26 mouse cellular contexts compared by ENCODE assay signal in the genomic region with DNA sequence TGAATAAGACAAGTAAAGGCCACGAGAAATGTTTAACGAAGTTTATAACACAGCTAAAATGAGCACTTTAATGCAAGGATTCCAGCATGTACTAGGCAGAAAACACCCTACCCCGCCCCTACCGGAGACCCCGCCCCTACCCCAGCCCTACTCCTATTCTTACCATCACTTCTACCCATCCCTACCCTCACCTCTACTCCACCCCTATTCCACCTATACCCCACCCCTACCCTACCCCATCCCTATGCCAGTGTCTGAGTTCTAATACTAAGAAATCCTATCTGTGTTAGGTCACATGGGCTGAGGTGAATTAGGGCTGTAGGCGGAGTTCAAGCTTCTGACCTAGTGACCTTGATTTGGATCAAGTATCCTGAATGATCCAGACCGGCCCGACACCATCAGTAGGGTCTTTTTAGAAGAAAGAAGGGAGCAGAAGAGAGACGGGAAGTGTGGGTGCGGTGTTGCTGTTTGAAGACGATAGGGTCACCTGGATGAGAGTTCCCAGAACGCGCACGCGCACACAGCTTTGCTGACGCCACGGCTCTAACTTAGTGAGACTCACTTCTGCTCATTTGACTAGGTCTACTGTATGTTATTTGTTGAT. TPM values are rescaled to one million over a fixed set of nuclear protein-coding genes. Genes with fewer than 3 reads are reported as not detected.
A peak's percentile ranks its signal among the peaks of the same experiment; 100 is the strongest.
DNase-seq lines count a peak whose midpoint lies in the region; ATAC-seq and TF ChIP-seq lines count a peak whose summit lies in the region.
"Had no signal": no experiment of that assay in that cellular context is flagged by ENCODE, and none has a peak within 500 bp of the region (broad histone marks: within the 10 kb centered on the region; RNA-seq: fewer than 3 reads in every experiment).

No protein-coding gene starts in this region.

- no peak for TF ChIP-seq POLR2A in testis, adult 2 months (IDR thresholded peaks at IDR 0.05; ENCODE audit: control insufficient read depth, low read depth, low read length)

- no peaks in the 10 kb centered on the region for H3K27me3 ChIP-seq in embryonic facial prominence, embryonic 12.5 days
- peaks cover 7% of the 10 kb centered on the region; the same call in 1 of the 2 replicates for H3K27me3 ChIP-seq in embryonic facial prominence, embryonic 10.5 days (replicated peaks; ENCODE audit: low read depth, poor library complexity, severe bottlenecking)
- no peaks in the 10 kb centered on the region for H3K27me3 ChIP-seq in limb, embryonic 11.5 days (ENCODE audit: control insufficient read depth, insufficient read depth, low read length)
- peaks cover 6% of the 10 kb centered on the region; the same call in 1 of the 2 replicates for H3K27me3 ChIP-seq in limb, embryonic 10.5 days (ENCODE audit: low read depth, poor library complexity, severe bottlenecking)
- no peaks in the 10 kb centered on the region for H3K27me3 ChIP-seq in testis, adult 2 months (ENCODE audit: control insufficient read depth, insufficient read depth, low read length)
- H3K27me3 ChIP-seq in embryonic facial prominence, embryonic 15.5 days = no peaks in the 10 kb centered on the region
- H3K27me3 ChIP-seq: embryonic facial prominence, embryonic 13.5 days; intestine, embryonic 15.5 days had no signal

- DNase-seq in embryonic facial prominence, embryonic 10.5 days (ENCODE audit: low spot score) = no peak
- DNase-seq in limb, embryonic 11.5 days (ENCODE audit: low spot score) = no peak
- DNase-seq in limb, embryonic 10.5 days (ENCODE audit: low spot score) = no peak
- DNase-seq in testis, postnatal 14 days (ENCODE audit: low spot score) = no peak
- no peak for DNase-seq in retina, postnatal 1 day
- DNase-seq: adrenal gland, adult 2 months; adrenal gland, postnatal 25 days; B cell, adult 2 months; cerebellum, adult 8-10 months; cerebellum, postnatal 14 days; embryo, embryonic 11 days; gastrocnemius, postnatal 36 days; heart, adult 18-20 months; heart, postnatal 10 days; heart, postnatal 4 days had no signal

- H3K36me3 ChIP-seq in embryonic facial prominence, embryonic 12.5 days = no peaks in the 10 kb centered on the region
- H3K36me3 ChIP-seq in embryonic facial prominence, embryonic 10.5 days (replicated peaks) = no peaks in the 10 kb centered on the region
- H3K36me3 ChIP-seq in limb, embryonic 11.5 days (ENCODE audit: control insufficient read depth, insufficient read depth, low read length) = no peaks in the 10 kb centered on the region
- no peaks in the 10 kb centered on the region for H3K36me3 ChIP-seq in limb, embryonic 10.5 days
- no peaks in the 10 kb centered on the region for H3K36me3 ChIP-seq in testis, adult 2 months (ENCODE audit: control insufficient read depth, insufficient read depth, low read length)
- H3K36me3 ChIP-seq in embryonic facial prominence, embryonic 15.5 days = no peaks in the 10 kb centered on the region
- H3K36me3 ChIP-seq: embryonic facial prominence, embryonic 13.5 days; G1E; heart, embryonic 10.5 days; intestine, embryonic 15.5 days had no signal

- H3K27ac ChIP-seq in embryonic facial prominence, embryonic 12.5 days = no peak overlapping the region
- no peak overlapping the region for H3K27ac ChIP-seq in embryonic facial prominence, embryonic 10.5 days (replicated peaks)
- no peak overlapping the region for H3K27ac ChIP-seq in limb, embryonic 11.5 days (replicated peaks; ENCODE audit: low read depth, low read length)
- no peak overlapping the region for H3K27ac ChIP-seq in limb, embryonic 10.5 days
- H3K27ac ChIP-seq in testis, adult 2 months (ENCODE audit: control insufficient read depth, insufficient read depth, low read depth, low read length) = no peak overlapping the region
- no peak overlapping the region for H3K27ac ChIP-seq in embryonic facial prominence, embryonic 15.5 days (replicated peaks)
- H3K27ac ChIP-seq: embryonic facial prominence, embryonic 13.5 days; heart, embryonic 10.5 days; hindbrain, embryonic 14.5 days; intestine, embryonic 15.5 days had no signal

- 80% methylated on average over 17 of the region's 17 CpGs for WGBS in embryonic facial prominence, embryonic 12.5 days
- 85% methylated on average over 17 of the region's 17 CpGs for WGBS in embryonic facial prominence, embryonic 10.5 days
- WGBS in limb, embryonic 11.5 days = 85% methylated on average over 17 of the region's 17 CpGs
- 88% methylated on average over 17 of the region's 17 CpGs for WGBS in limb, embryonic 10.5 days
- 84% methylated on average over 17 of the region's 17 CpGs for WGBS in embryonic facial prominence, embryonic 15.5 days

- 0 out of 2 replicates have a peak, but pooled peaks have one; percentile 72 for ATAC-seq in embryonic facial prominence, embryonic 12.5 days (ENCODE audit: insufficient number of reproducible peaks, insufficient read depth, low FRiP score, low TSS enrichment)
- ATAC-seq in limb, embryonic 11.5 days (ENCODE audit: insufficient number of reproducible peaks, low FRiP score, low TSS enrichment, low read depth) = 0 out of 2 replicates have a peak, but pooled peaks have one; percentile 39
- peak; percentile 59; the same call in 1 of the 2 replicates for ATAC-seq in embryonic facial prominence, embryonic 15.5 days (ENCODE audit: insufficient number of reproducible peaks, low FRiP score, low TSS enrichment, low read depth)
- ATAC-seq: activated CD4-positive, CD25-positive, alpha-beta regulatory T cell, adult 4 months; CD4-positive, CD25-positive, alpha-beta regulatory T cell, adult 4 months; forebrain, embryonic 14.5 days; intestine, embryonic 15.5 days had no signal

- no peak overlapping the region for H3K4me3 ChIP-seq in embryonic facial prominence, embryonic 12.5 days
- no peak overlapping the region for H3K4me3 ChIP-seq in embryonic facial prominence, embryonic 10.5 days
- H3K4me3 ChIP-seq in limb, embryonic 11.5 days (ENCODE audit: low read depth, low read length) = no peak overlapping the region
- no peak overlapping the region for H3K4me3 ChIP-seq in limb, embryonic 10.5 days
- peak overlapping the region; percentile 5; the same call in 1 of the 2 replicates for H3K4me3 ChIP-seq in testis, adult 2 months (ENCODE audit: control insufficient read depth, low read depth, low read length)
- no peak overlapping the region for H3K4me3 ChIP-seq in embryonic facial prominence, embryonic 15.5 days (replicated peaks)
- H3K4me3 ChIP-seq: embryonic facial prominence, embryonic 13.5 days; heart, embryonic 10.5 days; intestine, embryonic 15.5 days had no signal

- no peak overlapping the region for H3K9ac ChIP-seq in embryonic facial prominence, embryonic 12.5 days
- H3K9ac ChIP-seq in limb, embryonic 11.5 days (ENCODE audit: low read length) = no peak overlapping the region
- H3K9ac ChIP-seq in embryonic facial prominence, embryonic 15.5 days = no peak overlapping the region
- H3K9ac ChIP-seq: embryonic facial prominence, embryonic 13.5 days; hindbrain, embryonic 14.5 days; intestine, embryonic 15.5 days had no signal

- no peak for TF ChIP-seq CTCF in testis, adult 2 months (IDR thresholded peaks at IDR 0.05; ENCODE audit: control insufficient read depth, insufficient read depth, insufficient replicate concordance, low read depth, low read length)

- no peak overlapping the region for H3K4me2 ChIP-seq in embryonic facial prominence, embryonic 12.5 days (replicated peaks)
- no peak overlapping the region for H3K4me2 ChIP-seq in limb, embryonic 11.5 days (ENCODE audit: low read depth, severe bottlenecking)
- no peak overlapping the region for H3K4me2 ChIP-seq in embryonic facial prominence, embryonic 15.5 days (replicated peaks)
- H3K4me2 ChIP-seq: embryonic facial prominence, embryonic 13.5 days; hindbrain, embryonic 14.5 days; intestine, embryonic 15.5 days had no signal

- H3K9me3 ChIP-seq in embryonic facial prominence, embryonic 12.5 days = no peaks in the 10 kb centered on the region
- no peaks in the 10 kb centered on the region for H3K9me3 ChIP-seq in embryonic facial prominence, embryonic 10.5 days
- H3K9me3 ChIP-seq in limb, embryonic 11.5 days (ENCODE audit: control insufficient read depth, low read length) = no peaks in the 10 kb centered on the region
- H3K9me3 ChIP-seq in limb, embryonic 10.5 days (replicated peaks) = no peaks in the 10 kb centered on the region
- no peaks in the 10 kb centered on the region for H3K9me3 ChIP-seq in embryonic facial prominence, embryonic 15.5 days (replicated peaks)
- H3K9me3 ChIP-seq: embryonic facial prominence, embryonic 13.5 days; G1E; heart, embryonic 10.5 days; intestine, embryonic 15.5 days had no signal

- H3K4me1 ChIP-seq in embryonic facial prominence, embryonic 12.5 days = no peaks in the 10 kb centered on the region
- H3K4me1 ChIP-seq in embryonic facial prominence, embryonic 10.5 days = no peaks in the 10 kb centered on the region
- H3K4me1 ChIP-seq in limb, embryonic 11.5 days (ENCODE audit: control insufficient read depth, insufficient read depth, low read length) = no peaks in the 10 kb centered on the region
- no peaks in the 10 kb centered on the region for H3K4me1 ChIP-seq in limb, embryonic 10.5 days
- peaks cover 6% of the 10 kb centered on the region for H3K4me1 ChIP-seq in testis, adult 2 months (ENCODE audit: control insufficient read depth, insufficient read depth, low read length)
- no peaks in the 10 kb centered on the region for H3K4me1 ChIP-seq in embryonic facial prominence, embryonic 15.5 days
- H3K4me1 ChIP-seq: heart, embryonic 10.5 days; intestine, embryonic 15.5 days had no signal

RNA-seq across cellular contexts. Expression of a gene that starts 15.0 kb away (rescaled TPM):
- 76.8 and 78.3 TPM in 2 replicates for polyA plus RNA-seq in embryonic facial prominence, embryonic 12.5 days (2016; fragmentation: Nextera tagmentation; extraction: Ambion mirVana)
- polyA plus RNA-seq in embryonic facial prominence, embryonic 10.5 days (2016; fragmentation: Nextera tagmentation; extraction: Ambion mirVana) = 44.6 and 55.2 TPM in 2 replicates
- polyA plus RNA-seq in limb, embryonic 11.5 days (2014; fragmentation: Nextera tagmentation; extraction: Ambion mirVana) = 65.1 and 70.4 TPM in 2 replicates
- polyA plus RNA-seq in limb, embryonic 10.5 days (2016; fragmentation: Nextera tagmentation; extraction: Ambion mirVana) = 38.0 and 56.9 TPM in 2 replicates
- 24.4 and 31.2 TPM in 2 replicates for polyA plus RNA-seq in testis, adult 2 months (2012; rRNA removed)
- 144 and 152 TPM in 2 replicates for polyA plus RNA-seq in embryonic facial prominence, embryonic 15.5 days (2015; fragmentation: Nextera tagmentation; extraction: Ambion mirVana)

RNA-seq across cellular contexts. Expression of a gene that starts 57.6 kb away (rescaled TPM):
- not detected in 2 replicates for polyA plus RNA-seq in embryonic facial prominence, embryonic 12.5 days (2016; fragmentation: Nextera tagmentation; extraction: Ambion mirVana)
- not detected in 2 replicates for polyA plus RNA-seq in embryonic facial prominence, embryonic 10.5 days (2016; fragmentation: Nextera tagmentation; extraction: Ambion mirVana)
- not detected in 2 replicates for polyA plus RNA-seq in limb, embryonic 11.5 days (2014; fragmentation: Nextera tagmentation; extraction: Ambion mirVana)
- not detected in 2 replicates for polyA plus RNA-seq in limb, embryonic 10.5 days (2016; fragmentation: Nextera tagmentation; extraction: Ambion mirVana)
- 375 and 376 TPM in 2 replicates for polyA plus RNA-seq in testis, adult 2 months (2012; rRNA removed)
- not detected in 2 replicates for polyA plus RNA-seq in embryonic facial prominence, embryonic 15.5 days (2015; fragmentation: Nextera tagmentation; extraction: Ambion mirVana)
- polyA plus RNA-seq: adrenal gland, adult 2 months; embryonic facial prominence, embryonic 13.5 days; forebrain, embryonic 14.5 days; heart, embryonic 10.5 days; hindbrain, embryonic 14.5 days had no signal

Comparison
In these comparisons a context has a peak if more than half of its experiments do, and no peak if none do; other contexts are left out.
1. RNA of a gene that starts 57.6 kb away (polyA plus RNA-seq): 375 to 376 TPM in testis, adult 2 months; not detected in embryonic facial prominence, embryonic 10.5 days, not detected in embryonic facial prominence, embryonic 12.5 days, not detected in limb, embryonic 11.5 days, not detected in limb, embryonic 10.5 days and not detected in embryonic facial prominence, embryonic 15.5 days; every median in the first group is over 100 times any median in the second.
2. Peak in every context shown above with its lines, with median percentiles within 50 percentile points of each other: ATAC-seq.